ENCODE assay signal across 8 mouse cellular contexts in the genomic region with DNA sequence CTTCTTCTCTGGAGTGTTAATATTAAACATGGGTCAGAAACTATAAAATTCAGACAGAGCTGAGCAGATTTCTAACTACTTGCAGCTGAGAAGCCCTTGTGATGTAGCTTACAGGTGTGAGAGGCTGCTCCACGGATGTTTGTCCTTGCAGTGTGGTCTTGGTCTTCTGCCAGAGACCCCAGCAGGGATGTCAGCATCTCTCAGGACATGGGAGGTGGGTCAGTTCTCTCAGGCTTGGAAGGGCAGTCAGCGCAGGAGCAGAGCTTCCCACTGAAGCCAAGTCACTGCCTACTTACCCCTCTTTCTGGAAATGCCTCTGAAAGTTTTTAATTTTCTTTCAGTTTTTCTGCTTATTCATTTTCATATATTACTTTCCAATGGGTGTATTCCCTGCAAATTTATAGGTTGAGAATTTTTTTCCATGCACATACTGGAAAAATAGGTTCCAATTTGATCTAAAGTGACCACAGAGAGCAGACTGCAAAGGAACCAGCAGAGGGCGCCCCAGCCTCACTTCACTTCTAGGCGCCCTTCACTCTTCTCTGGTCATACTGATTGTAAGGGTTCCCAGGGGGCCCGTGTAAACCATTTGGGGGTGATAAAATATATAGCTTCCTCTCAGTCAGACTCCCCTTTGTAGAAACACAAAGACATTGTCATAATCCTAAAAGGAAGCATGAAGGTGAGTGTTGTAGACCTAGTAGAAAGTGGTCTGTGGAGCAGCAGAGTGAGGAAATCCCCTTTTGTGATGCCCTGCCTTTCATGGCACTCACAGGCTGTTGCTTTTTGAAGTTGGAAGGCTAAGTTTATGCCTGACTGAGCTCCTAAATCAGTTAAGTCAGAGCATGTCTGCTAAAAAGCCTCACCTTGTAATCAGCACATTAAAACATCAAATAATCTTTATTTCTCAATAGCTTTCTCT. TPM values are rescaled to one million over a fixed set of nuclear protein-coding genes. Genes with fewer than 3 reads are reported as not detected.
A peak's percentile ranks its signal among the peaks of the same experiment; 100 is the strongest.
DNase-seq lines count a peak whose midpoint lies in the region; ATAC-seq and TF ChIP-seq lines count a peak whose summit lies in the region.

No protein-coding gene starts in this region.

- H3K27me3 ChIP-seq in liver, embryonic 12.5 days (replicated peaks) = no peaks in the 10 kb centered on the region
- H3K27me3 ChIP-seq in stomach, postnatal 0 days (ENCODE audit: control insufficient read depth, insufficient read depth, low read length) = no peaks in the 10 kb centered on the region

- peaks cover 90% of the 10 kb centered on the region for H3K36me3 ChIP-seq in liver, embryonic 12.5 days
- peaks cover 33% of the 10 kb centered on the region for H3K36me3 ChIP-seq in stomach, postnatal 0 days (ENCODE audit: control insufficient read depth, insufficient read depth, low read length)

- no peak for TF ChIP-seq EP300 in stomach, postnatal 0 days (optimal IDR thresholded peaks at IDR 0.05)

- no peak overlapping the region for H3K4me3 ChIP-seq in liver, embryonic 12.5 days
- no peak overlapping the region for H3K4me3 ChIP-seq in left cerebral cortex, adult 2 months
- no peak overlapping the region for H3K4me3 ChIP-seq in stomach, postnatal 0 days (ENCODE audit: low read depth, low read length)

- peak; percentile 96 for TF ChIP-seq CTCF in left cerebral cortex, adult 2 months (IDR thresholded peaks at IDR 0.05)
- TF ChIP-seq CTCF in stomach, postnatal 0 days (IDR thresholded peaks at IDR 0.05; ENCODE audit: low read depth) = peak; percentile 82

- no peaks in the 10 kb centered on the region for H3K9me3 ChIP-seq in liver, embryonic 12.5 days (replicated peaks)
- H3K9me3 ChIP-seq in stomach, postnatal 0 days (ENCODE audit: control insufficient read depth, low read length) = no peaks in the 10 kb centered on the region

- no peak overlapping the region for H3K9ac ChIP-seq in liver, embryonic 12.5 days
- no peak overlapping the region for H3K9ac ChIP-seq in stomach, postnatal 0 days (ENCODE audit: low read length)

- H3K27ac ChIP-seq in liver, embryonic 12.5 days = no peak overlapping the region
- H3K27ac ChIP-seq in left cerebral cortex, adult 2 months = no peak overlapping the region
- H3K27ac ChIP-seq in stomach, postnatal 0 days (replicated peaks) = no peak overlapping the region

- no peaks in the 10 kb centered on the region for H3K4me1 ChIP-seq in liver, embryonic 12.5 days
- no peaks in the 10 kb centered on the region for H3K4me1 ChIP-seq in stomach, postnatal 0 days (replicated peaks; ENCODE audit: control insufficient read depth, insufficient read depth)

- intact Hi-C loops in heart, postnatal 10 days (cut with DNase I) = loop anchor here (2.0 to 5.0 kb wide), 3 partner anchors 160 to 307 kb away; a partner anchor contains a TSS
- intact Hi-C loops in left cerebral cortex, adult 2 months (cut with DNase I) = loop anchor here (5.0 to 10.0 kb wide), 3 partner anchors 275 to 487 kb away; a partner anchor contains a TSS

- 39% methylated on average over 5 of the region's 5 CpGs for WGBS in liver, embryonic 12.5 days (ENCODE audit: insufficient replicate concordance)
- WGBS in stomach, postnatal 0 days = 40% methylated on average over 5 of the region's 5 CpGs

- ATAC-seq in liver, embryonic 12.5 days = no peak
- peak; percentile 66 for ATAC-seq in activated CD4-positive, CD25-positive, alpha-beta regulatory T cell, adult 4 months
- 0 out of 2 replicates have a peak, but pooled peaks have one; percentile 62 for ATAC-seq in common myeloid progenitor, adult 5-6 weeks (replicated peaks; ENCODE audit: low read depth, poor library complexity, severe bottlenecking)
- no peak for ATAC-seq in stomach, postnatal 0 days (ENCODE audit: low FRiP score, low TSS enrichment)

- DNase-seq in liver = peak; percentile 60
- peak; percentile 53 to 77 for DNase-seq in heart, postnatal 10 days
- DNase-seq in left cerebral cortex, adult 2 months (ENCODE audit: extremely low spot score in 1 of 2, low spot score in 2 of 2) = peak; percentile 54 to 64
- DNase-seq in naive thymus-derived CD4-positive, alpha-beta T cell, adult 2 months (ENCODE audit: low read depth) = peak; percentile 72
- peak; percentile 60 for DNase-seq in stomach, postnatal 0 days (ENCODE audit: low spot score)

- H3K4me2 ChIP-seq in liver, embryonic 12.5 days = no peak overlapping the region
- H3K4me2 ChIP-seq in stomach, postnatal 0 days (replicated peaks; ENCODE audit: low read depth) = no peak overlapping the region

RNA-seq across cellular contexts. Expression of a gene that starts 22.6 kb away (rescaled TPM):
- not detected in 2 replicates for polyA plus RNA-seq in liver, embryonic 12.5 days (2016; fragmentation: Nextera tagmentation; extraction: Ambion mirVana)
- polyA plus RNA-seq in activated CD4-positive, CD25-positive, alpha-beta regulatory T cell, adult 4 months (2017; shearing (Covaris generic)) = not detected
- not detected in 2 replicates for total RNA-seq in common myeloid progenitor, adult 5-6 weeks (2017)
- total RNA-seq in heart, postnatal 10 days (2021) = not detected
- under 1 TPM in 1 of 2 experiments, not detected in 1; 0.84 TPM for total RNA-seq in left cerebral cortex, adult 2 months (2021)
- polyA plus RNA-seq in stomach, postnatal 0 days (2015; fragmentation: Nextera tagmentation; extraction: Ambion mirVana) = not detected in 2 replicates

RNA-seq across cellular contexts. Expression of a gene that starts 52.9 kb away (rescaled TPM):
- polyA plus RNA-seq in liver, embryonic 12.5 days (2016; fragmentation: Nextera tagmentation; extraction: Ambion mirVana) = 0.43 and 0.79 TPM in 2 replicates
- 1 to 10 TPM in 1 of 2 experiments, under 1 TPM in 1; 0.82 to 1.1 TPM for polyA plus RNA-seq in activated CD4-positive, CD25-positive, alpha-beta regulatory T cell, adult 4 months (2017; shearing (Covaris generic))
- not detected in 2 replicates for total RNA-seq in common myeloid progenitor, adult 5-6 weeks (2017)
- total RNA-seq in heart, postnatal 10 days (2021) = not detected
- 1 to 10 TPM; 2.3 to 5.3 TPM for total RNA-seq in left cerebral cortex, adult 2 months (2021)
- 10.9 and 11.6 TPM in 2 replicates for polyA plus RNA-seq in stomach, postnatal 0 days (2015; fragmentation: Nextera tagmentation; extraction: Ambion mirVana)

Comparison
In these comparisons a context has a peak if more than half of its experiments do, and no peak if none do; other contexts are left out.
1. ATAC-seq: peak in activated CD4-positive, CD25-positive, alpha-beta regulatory T cell, adult 4 months (single experiment) and common myeloid progenitor, adult 5-6 weeks (single experiment); none in liver, embryonic 12.5 days (single experiment) and stomach, postnatal 0 days (single experiment).
2. Peak in every context shown above with its lines, with median percentiles within 50 percentile points of each other: DNase-seq.